Mouse (Mus musculus): ENCODE measurements around the gene Gm9195. TPM values are rescaled to one million over a fixed set of nuclear protein-coding genes. Genes with fewer than 3 reads are reported as not detected.

Gm9195 gene
- not detected for total RNA-seq (2023)

DNA sequence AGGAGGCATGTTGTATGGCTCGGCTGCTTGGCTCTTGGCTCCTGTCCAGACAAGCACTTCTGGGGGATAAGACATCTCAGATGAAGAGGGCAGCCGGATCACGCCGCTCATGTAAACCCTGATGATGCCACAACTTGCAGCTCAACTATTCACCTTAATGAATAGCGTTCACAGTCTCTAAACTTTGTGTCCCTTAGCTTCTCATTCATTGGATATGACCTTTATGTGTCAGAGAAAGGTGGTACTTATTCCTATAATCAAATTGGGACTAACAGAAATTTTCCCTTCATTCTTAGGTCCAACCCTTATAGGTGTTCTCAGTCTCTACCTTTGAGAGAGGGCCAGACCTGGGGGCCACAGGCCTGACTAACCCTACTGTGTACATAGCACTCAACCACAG is at the start of gene Gm9195:
Gene Gm9195, minus strand, starts transcription at position 101 of the 400 bp plus-strand sequence.

Other genes starting within 250 kb of the Gm9195 start
- 78.9 TPM for gene Fndc3a, start 218.2 kb upstream of the Gm9195 start, total RNA-seq (2023)

All from CD4-positive naive resting alpha-beta T cell, adult 76 days (primary cell).